Mouse (Mus musculus) cortical plate, adult 2 months (tissue): ENCODE measurements around the gene Rbm8a.

Experiments
- CTCF ChIP-seq: fragments of 200-500 bp; IDR thresholded peaks from 2 replicates; pipeline ENCODE4 v1.5.1; 2011; ENCODE audit warnings: mild to moderate bottlenecking, control low read depth, low read length; ENCODE audit not compliant: insufficient read depth; ENCODE audit errors: extremely low read depth
- POLR2A ChIP-seq: fragments of 200-500 bp; IDR thresholded peaks from 2 replicates; pipeline ENCODE4 v1.6.1; 2011; ENCODE audit warnings: mild to moderate bottlenecking, low read length, control low read depth; ENCODE audit not compliant: insufficient read depth; ENCODE audit errors: extremely low read depth

GRCm38 (mm10) chr3:96600639-96601250 is 29.0 kb upstream of the Rbm8a start, which contains the start of gene Lix1l:
- no peak for TF ChIP-seq CTCF
- peak; percentile 63; the same call in 1 of the 2 replicates for TF ChIP-seq POLR2A
